Mouse (Mus musculus): Measurements from ENCODE around the gene Mknk2. TPM values are rescaled to one million over a fixed set of nuclear protein-coding genes. Genes with fewer than 3 reads are reported as not detected.
A peak's percentile ranks its signal among the peaks of the same experiment; 100 is the strongest.

Mknk2 gene
- polyA plus RNA-seq, 1 experiment from 2014 or later = 47.0 TPM

GRCm38 (mm10) chr10:80622661-80623456 is 55.1 kb downstream of the Mknk2 start, which contains the start of gene Csnk1g2:
TSS of gene Csnk1g2 (plus strand) at chr10:80622838.
- Histone ChIP-seq H3K4me3 (ENCODE audit: low read depth, low read length) (peak within 1 kb of the TSS; percentile 85), H3K4me1 (replicated peaks; ENCODE audit: control insufficient read depth, insufficient read depth, low read length) (peaks cover 6% of the 10 kb centered on the region), H3K9ac (ENCODE audit: low read depth, low read length) (peak within 1 kb of the TSS; percentile 91), H3K9me3 (ENCODE audit: control insufficient read depth, low read length) (no peaks in the 10 kb centered on the region), H3K27me3 (ENCODE audit: control insufficient read depth, insufficient read depth, low read length) (no peaks in the 10 kb centered on the region), H3K27ac (ENCODE audit: low read depth, low read length) (peak within 1 kb of the TSS; percentile 94), H3K36me3 (ENCODE audit: control insufficient read depth, insufficient read depth, low read length) (no peaks in the 10 kb centered on the region), H3K4me2 (replicated peaks; ENCODE audit: low read depth, low read length) (peak within 1 kb of the TSS; percentile 97)
- WGBS = under 1% methylated on average over 81 of the region's 85 CpGs
- no peak for DNase-seq (ENCODE audit: low spot score)
- ATAC-seq (ENCODE audit: low FRiP score) = no peak; the same call in none of the 2 replicates

DNA sequence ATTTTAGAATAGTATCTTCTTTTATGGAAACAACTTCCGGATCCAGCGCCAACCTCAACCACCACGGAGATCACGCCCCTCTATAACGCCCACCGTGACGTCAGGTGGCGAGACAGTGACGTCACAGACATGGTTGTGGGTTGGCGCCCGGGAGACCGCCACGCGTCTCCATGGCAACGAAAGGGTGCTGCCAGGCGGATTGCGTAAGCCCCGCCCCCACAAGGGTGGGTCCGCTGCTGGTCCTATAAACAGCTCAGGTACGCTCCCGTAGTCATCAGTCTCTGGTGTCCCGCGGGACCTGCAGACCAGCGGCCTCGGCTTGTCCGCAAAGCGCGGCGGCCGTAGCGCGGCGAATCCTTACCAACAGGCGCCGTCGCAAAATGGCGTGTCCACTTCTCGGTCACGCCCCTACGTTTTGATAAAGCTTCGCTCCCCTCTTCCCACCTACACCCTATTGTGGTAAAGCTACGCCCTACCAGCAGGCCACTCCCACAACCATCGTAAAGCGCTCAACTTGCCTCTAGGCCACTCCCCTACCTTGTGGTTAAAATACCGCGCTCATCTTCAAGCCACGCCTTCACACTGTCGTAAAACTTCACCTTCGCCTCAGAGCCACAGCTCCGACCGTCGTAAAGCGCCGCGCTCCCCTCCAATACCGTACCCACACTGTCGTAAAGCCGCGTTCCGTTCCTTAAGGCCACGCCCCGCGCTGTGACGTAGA is 55.8 kb downstream of the Mknk2 start:
- Histone ChIP-seq H3K36me3 (ENCODE audit: control insufficient read depth, insufficient read depth, low read length) (no peaks in the 10 kb centered on the region), H3K27me3 (ENCODE audit: control insufficient read depth, insufficient read depth, low read length) (no peaks in the 10 kb centered on the region), H3K9ac (ENCODE audit: low read depth, low read length) (peak overlapping the region; percentile 91), H3K4me2 (replicated peaks; ENCODE audit: low read depth, low read length) (peak overlapping the region; percentile 97), H3K9me3 (ENCODE audit: control insufficient read depth, low read length) (no peaks in the 10 kb centered on the region), H3K4me1 (replicated peaks; ENCODE audit: control insufficient read depth, insufficient read depth, low read length) (peaks cover 6% of the 10 kb centered on the region), H3K27ac (ENCODE audit: low read depth, low read length) (peak overlapping the region; percentile 94), H3K4me3 (ENCODE audit: low read depth, low read length) (peak overlapping the region; percentile 85)
- WGBS = under 1% methylated on average over 64 of the region's 64 CpGs
- ATAC-seq (ENCODE audit: low FRiP score) (peak; percentile 96), DNase-seq (ENCODE audit: low spot score) (peak; percentile 100)

GRCm38 (mm10) chr10:80621690-80621939 is 56.3 kb downstream of the Mknk2 start:
- ATAC-seq (ENCODE audit: low FRiP score) (no peak; the same call in 1 of the 2 replicates), DNase-seq (ENCODE audit: low spot score) (peak; percentile 28)
- no peaks in the 10 kb centered on the region for H3K27me3 ChIP-seq (ENCODE audit: control insufficient read depth, insufficient read depth, low read length)
- H3K9me3 ChIP-seq (ENCODE audit: control insufficient read depth, low read length) = no peaks in the 10 kb centered on the region
- peak overlapping the region; percentile 97 for H3K4me2 ChIP-seq (replicated peaks; ENCODE audit: low read depth, low read length)
- H3K36me3 ChIP-seq (ENCODE audit: control insufficient read depth, insufficient read depth, low read length) = no peaks in the 10 kb centered on the region
- H3K4me1 ChIP-seq (replicated peaks; ENCODE audit: control insufficient read depth, insufficient read depth, low read length) = peaks cover 6% of the 10 kb centered on the region
- peak overlapping the region; percentile 85 for H3K4me3 ChIP-seq (ENCODE audit: low read depth, low read length)
- peak overlapping the region; percentile 29; the same call in 1 of the 2 replicates for H3K9ac ChIP-seq (ENCODE audit: low read depth, low read length)
- H3K27ac ChIP-seq (ENCODE audit: low read depth, low read length) = peak overlapping the region; percentile 94
- WGBS = 2% methylated on average over 9 of the region's 9 CpGs

DNA sequence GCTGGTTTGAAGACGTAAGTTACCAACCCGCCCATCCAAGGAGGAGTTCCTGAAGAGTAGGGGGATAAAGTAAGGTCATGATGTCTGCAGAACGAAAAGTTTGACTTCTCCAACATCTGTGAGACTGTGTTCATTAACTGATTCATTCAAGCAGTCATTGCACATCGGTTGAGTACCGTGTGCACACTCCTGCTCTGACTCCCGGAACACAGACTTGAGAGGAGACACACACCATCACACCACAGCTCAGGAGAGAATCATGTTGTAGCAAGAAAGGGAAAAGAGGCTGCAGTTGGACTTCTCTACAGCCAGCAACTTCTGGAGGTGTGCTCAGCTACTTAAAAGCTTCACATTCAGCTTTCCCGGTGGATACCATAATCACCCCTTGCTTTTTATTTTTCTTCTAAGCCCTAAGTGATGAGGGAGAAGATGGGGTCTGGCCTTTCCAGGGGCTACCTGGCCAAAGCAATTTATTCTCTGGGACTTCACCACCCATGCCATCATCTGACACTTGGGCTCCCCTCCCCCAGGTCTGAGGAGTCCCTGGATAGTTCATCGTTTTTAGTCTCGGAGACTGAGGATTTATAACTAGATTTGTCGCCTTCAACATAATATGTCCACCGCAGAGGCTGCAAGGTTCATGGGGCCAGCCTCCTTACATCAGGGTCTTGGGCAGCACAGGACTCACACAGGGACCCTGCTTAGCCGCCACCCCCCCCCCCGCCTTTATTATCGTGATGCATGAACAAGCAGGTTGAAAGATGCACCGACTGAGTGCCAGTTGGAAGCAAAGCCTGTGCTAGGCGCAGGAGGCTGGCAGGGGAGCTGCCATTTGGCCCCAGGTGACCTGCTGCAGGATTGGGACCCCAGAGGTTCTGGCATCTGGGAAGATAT is 56.9 kb downstream of the Mknk2 start:
- Histone ChIP-seq H3K4me3 (ENCODE audit: low read depth, low read length) (peak overlapping the region; percentile 85), H3K9me3 (ENCODE audit: control insufficient read depth, low read length) (no peaks in the 10 kb centered on the region), H3K9ac (ENCODE audit: low read depth, low read length) (peak overlapping the region; percentile 29; the same call in 1 of the 2 replicates), H3K27me3 (ENCODE audit: control insufficient read depth, insufficient read depth, low read length) (no peaks in the 10 kb centered on the region), H3K4me2 (replicated peaks; ENCODE audit: low read depth, low read length) (peak overlapping the region; percentile 97), H3K4me1 (replicated peaks; ENCODE audit: control insufficient read depth, insufficient read depth, low read length) (peaks cover 6% of the 10 kb centered on the region), H3K36me3 (ENCODE audit: control insufficient read depth, insufficient read depth, low read length) (no peaks in the 10 kb centered on the region), H3K27ac (ENCODE audit: low read depth, low read length) (peak overlapping the region; percentile 94)
- WGBS = 62% methylated on average over 15 of the region's 16 CpGs
- DNase-seq (ENCODE audit: low spot score) = no peak
- ATAC-seq (ENCODE audit: low FRiP score) = 0 out of 2 replicates have a peak, but pooled peaks have one; percentile 0

DNA sequence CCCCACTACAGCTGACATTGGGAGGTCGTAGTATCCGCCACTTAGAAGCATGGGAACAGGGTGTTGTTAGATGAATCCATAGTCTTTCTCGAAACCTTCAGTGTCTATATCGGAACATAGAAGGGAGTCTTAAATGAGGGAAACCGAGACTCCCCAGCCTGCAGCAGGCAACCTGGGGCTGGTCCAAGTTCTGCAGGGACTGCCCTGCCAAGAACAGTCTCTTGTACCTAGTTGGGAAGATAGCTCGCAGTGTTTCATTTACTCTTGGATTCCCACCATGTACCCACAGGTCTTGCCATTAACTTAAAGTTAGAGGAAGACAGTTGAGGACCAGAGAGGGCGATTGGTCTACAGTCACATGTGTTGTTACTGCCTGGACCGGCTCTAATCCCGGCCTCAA is 57.5 kb downstream of the Mknk2 start:
- H3K9ac ChIP-seq (ENCODE audit: low read depth, low read length) = no peak overlapping the region
- no peak overlapping the region for H3K4me3 ChIP-seq (ENCODE audit: low read depth, low read length)
- H3K4me1 ChIP-seq (replicated peaks; ENCODE audit: control insufficient read depth, insufficient read depth, low read length) = peaks cover 6% of the 10 kb centered on the region
- H3K36me3 ChIP-seq (ENCODE audit: control insufficient read depth, insufficient read depth, low read length) = no peaks in the 10 kb centered on the region
- no peaks in the 10 kb centered on the region for H3K27me3 ChIP-seq (ENCODE audit: control insufficient read depth, insufficient read depth, low read length)
- ATAC-seq (ENCODE audit: low FRiP score) (no peak), DNase-seq (ENCODE audit: low spot score) (no peak)
- 88% methylated on average over 9 of the region's 9 CpGs for WGBS
- H3K9me3 ChIP-seq (ENCODE audit: control insufficient read depth, low read length) = no peaks in the 10 kb centered on the region
- H3K4me2 ChIP-seq (replicated peaks; ENCODE audit: low read depth, low read length) = no peak overlapping the region
- no peak overlapping the region for H3K27ac ChIP-seq (ENCODE audit: low read depth, low read length)

- DNase-seq (ENCODE audit: low spot score) (no peak), ATAC-seq (ENCODE audit: low FRiP score) (no peak)
- H3K9me3 ChIP-seq (ENCODE audit: control insufficient read depth, low read length) = no peaks in the 10 kb centered on the region
- H3K4me1 ChIP-seq (replicated peaks; ENCODE audit: control insufficient read depth, insufficient read depth, low read length) = peaks cover 6% of the 10 kb centered on the region
- no peak overlapping the region for H3K27ac ChIP-seq (ENCODE audit: low read depth, low read length)
- no peak overlapping the region for H3K4me3 ChIP-seq (ENCODE audit: low read depth, low read length)
- no peak overlapping the region for H3K9ac ChIP-seq (ENCODE audit: low read depth, low read length)
- 33% methylated on average over 8 of the region's 8 CpGs for WGBS
- no peaks in the 10 kb centered on the region for H3K27me3 ChIP-seq (ENCODE audit: control insufficient read depth, insufficient read depth, low read length)
- no peak overlapping the region for H3K4me2 ChIP-seq (replicated peaks; ENCODE audit: low read depth, low read length)
- peaks cover 2% of the 10 kb centered on the region; the same call in 1 of the 2 replicates for H3K36me3 ChIP-seq (ENCODE audit: control insufficient read depth, insufficient read depth, low read length)
Observed at GRCm38 (mm10) chr10:80619465-80620244, 58.3 kb downstream of the Mknk2 start.

GRCm38 (mm10) chr10:80618181-80618580 is 59.7 kb downstream of the Mknk2 start:
- no peaks in the 10 kb centered on the region for H3K9me3 ChIP-seq (ENCODE audit: control insufficient read depth, low read length)
- DNase-seq (ENCODE audit: low spot score) (no peak), ATAC-seq (ENCODE audit: low FRiP score) (no peak)
- no peak overlapping the region for H3K9ac ChIP-seq (ENCODE audit: low read depth, low read length)
- no peak overlapping the region for H3K4me2 ChIP-seq (replicated peaks; ENCODE audit: low read depth, low read length)
- no peaks in the 10 kb centered on the region for H3K4me1 ChIP-seq (replicated peaks; ENCODE audit: control insufficient read depth, insufficient read depth, low read length)
- H3K4me3 ChIP-seq (ENCODE audit: low read depth, low read length) = no peak overlapping the region
- no peak overlapping the region for H3K27ac ChIP-seq (ENCODE audit: low read depth, low read length)
- WGBS = 83% methylated on average over 9 of the region's 9 CpGs
- H3K27me3 ChIP-seq (ENCODE audit: control insufficient read depth, insufficient read depth, low read length) = no peaks in the 10 kb centered on the region
- peaks cover 2% of the 10 kb centered on the region; the same call in 1 of the 2 replicates for H3K36me3 ChIP-seq (ENCODE audit: control insufficient read depth, insufficient read depth, low read length)
